Mouse (Mus musculus) frontal cortex, postnatal 14 days (tissue): ENCODE results near the gene 1500009C09Rik.
A peak's percentile ranks its signal among the peaks of the same experiment; 100 is the strongest.
"Not testable (repeated sequence)": the region's sequence is repeated elsewhere in the genome, so short reads cannot be mapped to it uniquely, and the experiment has no call there.

Source experiments
- DNase-seq, 2 experiments: peaks; one replicate each; pipeline ENCODE4 v3.0.0; 2022; ENCODE audit warnings: low spot score in 2 of 2

The 1500009C09Rik gene

GRCm38 (mm10) chr15:82218778-82219666, 33.2 kb upstream of the 1500009C09Rik start:
- DNase-seq = no peak

GRCm38 (mm10) chr15:82220003-82220675, 32.1 kb upstream of the 1500009C09Rik start:
- DNase-seq = no peak

- no peak for DNase-seq
Measured at GRCm38 (mm10) chr15:82221104-82221860, 30.9 kb upstream of the 1500009C09Rik start.

- no peak for DNase-seq
Measured at GRCm38 (mm10) chr15:82223251-82223650, 28.9 kb upstream of the 1500009C09Rik start.

- DNase-seq = no peak
Measured at GRCm38 (mm10) chr15:82223657-82224601, 28.3 kb upstream of the 1500009C09Rik start, which contains the start of gene Tnfrsf13c. Gene Tnfrsf13c, minus strand, starts transcription at chr15:82224369.

- DNase-seq = no peak
Measured at GRCm38 (mm10) chr15:82224602-82225215, 27.5 kb upstream of the 1500009C09Rik start.

- no peak for DNase-seq
Measured at GRCm38 (mm10) chr15:82225769-82226168, 26.4 kb upstream of the 1500009C09Rik start.

- no peak for DNase-seq
Measured at GRCm38 (mm10) chr15:82229542-82230045, 22.6 kb upstream of the 1500009C09Rik start.

GRCm38 (mm10) chr15:82230098-82230611, 22.0 kb upstream of the 1500009C09Rik start:
- DNase-seq = no peak

GRCm38 (mm10) chr15:82231100-82231499, 21.1 kb upstream of the 1500009C09Rik start:
- no peak for DNase-seq

- DNase-seq = no peak
Measured at GRCm38 (mm10) chr15:82231591-82232378, 20.4 kb upstream of the 1500009C09Rik start.

- no peak for DNase-seq
Measured at GRCm38 (mm10) chr15:82232651-82233050, 19.5 kb upstream of the 1500009C09Rik start.

GRCm38 (mm10) chr15:82235661-82236060, 16.5 kb upstream of the 1500009C09Rik start:
- DNase-seq = no peak

GRCm38 (mm10) chr15:82236565-82236964, 15.6 kb upstream of the 1500009C09Rik start:
- DNase-seq = peak; percentile 75 to 83

GRCm38 (mm10) chr15:82243311-82243710, 8.9 kb upstream of the 1500009C09Rik start:
- no peak for DNase-seq

GRCm38 (mm10) chr15:82243742-82244114, 8.5 kb upstream of the 1500009C09Rik start:
- DNase-seq = no peak

GRCm38 (mm10) chr15:82244115-82244804, 7.9 kb upstream of the 1500009C09Rik start, which contains the start of gene Cenpm:
Gene Cenpm, minus strand, starts transcription at chr15:82244748.
- DNase-seq = peak; percentile 83 to 93

- not testable (repeated sequence) for DNase-seq
Measured at GRCm38 (mm10) chr15:82244805-82245161, 7.4 kb upstream of the 1500009C09Rik start.
